Mouse (Mus musculus) embryonic fibroblast, embryonic 13.5 days (primary cell): ENCODE results near the gene Ntrk3.

Experiments
- CTCF ChIP-seq: IDR thresholded peaks from 2 replicates; pipeline ENCODE4 v1.5.1; 2011; ENCODE audit warnings: mild to moderate bottlenecking, control low read depth, low read length, moderate library complexity, borderline replicate concordance; ENCODE audit not compliant: insufficient read depth
- POLR2A ChIP-seq: IDR thresholded peaks from 2 replicates; pipeline ENCODE4 v1.6.1; 2011; ENCODE audit warnings: low read depth, mild to moderate bottlenecking, control low read depth, low read length, moderate library complexity

DNA sequence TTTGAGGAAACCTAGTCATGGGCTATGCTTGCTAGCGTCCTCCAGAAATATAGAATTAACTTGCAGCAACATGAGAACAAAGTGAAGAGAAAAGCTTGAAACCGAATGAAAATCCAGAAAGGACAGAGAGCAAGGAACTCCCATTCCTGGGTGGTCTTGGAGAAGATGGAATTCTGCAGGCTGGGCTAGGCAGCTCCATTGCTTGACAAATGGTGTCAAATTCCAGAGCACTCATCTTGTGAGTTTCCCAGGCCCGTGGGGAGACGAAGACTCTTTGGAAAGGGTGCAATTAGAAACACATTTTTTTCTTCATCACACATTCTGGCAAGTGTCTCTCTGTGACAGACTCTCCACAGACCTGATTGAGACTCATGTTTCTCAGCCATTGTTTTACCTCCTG lies 479.7 kb downstream of the Ntrk3 start:
- no peak for TF ChIP-seq CTCF
- TF ChIP-seq POLR2A = no peak
